Mouse (Mus musculus) hindbrain, embryonic 15.5 days (tissue): ENCODE measurements around the gene Hpf1. TPM values are rescaled to one million over a fixed set of nuclear protein-coding genes. Genes with fewer than 3 reads are reported as not detected.

Experiments used
- ATAC-seq: fragments of 200-750 bp; cut with Nextera tagmentation; 2 replicates; pipeline ENCODE4 v1.8.0; 2017; ENCODE audit warnings: low read depth, moderate number of reproducible peaks, moderate TSS enrichment; ENCODE audit not compliant: low FRiP score
- H3K27ac ChIP-seq: fragments of 300-500 bp; sonication (generic); replicated peaks from 2 replicates; pipeline ENCODE4 v1.5.1; 2015; ENCODE audit warnings: mild to moderate bottlenecking, inconsistent platforms
- H3K27me3 ChIP-seq: fragments of 300-500 bp; sonication (generic); 2 replicates; pipeline ENCODE4 v1.6.1; 2015; ENCODE audit warnings: control low read depth, inconsistent platforms
- H3K36me3 ChIP-seq: fragments of 300-500 bp; sonication (generic); 2 replicates; pipeline ENCODE4 v1.6.1; 2015; ENCODE audit warnings: control low read depth, inconsistent platforms
- H3K4me1 ChIP-seq: fragments of 300-500 bp; sonication (generic); replicated peaks from 2 replicates; pipeline ENCODE4 v1.6.1; 2015; ENCODE audit warnings: control low read depth, inconsistent platforms
- H3K4me2 ChIP-seq: fragments of 300-500 bp; sonication (generic); 2 replicates; pipeline ENCODE4 v1.6.1; 2015; ENCODE audit warnings: moderate library complexity, mild to moderate bottlenecking, inconsistent platforms
- H3K4me3 ChIP-seq: fragments of 300-500 bp; sonication (generic); 2 replicates; pipeline ENCODE4 v1.5.1; 2015; ENCODE audit warnings: mild to moderate bottlenecking, inconsistent platforms
- H3K9ac ChIP-seq: fragments of 300-500 bp; sonication (generic); 2 replicates; pipeline ENCODE4 v1.6.1; 2015; ENCODE audit warnings: inconsistent platforms
- H3K9me3 ChIP-seq: fragments of 300-500 bp; sonication (generic); 2 replicates; pipeline ENCODE4 v1.6.1; 2016; ENCODE audit warnings: control low read depth, inconsistent platforms
- WGBS: fragments of 180-500 bp; shearing (Covaris S2); methylation state at CpG from one replicate; pipeline ENCODE4 v1.1.7; 2015; 5-methylcytosine and 5-hydroxymethylcytosine counted together
- polyA plus RNA-seq: library from polyadenylated mRNA; unstranded; fragments of >200 nt; fragmentation: Nextera tagmentation; extraction: Ambion mirVana; gene quantifications from 2 replicates; pipeline ENCODE4 v1.2.1, GENCODE M21; 2015

Gene Hpf1
- polyA plus RNA-seq, result 95.2 and 97.0 TPM in 2 replicates

GRCm38 (mm10) chr8:60889843-60890519, at the start of gene Hpf1:
TSS of gene Hpf1 (plus strand) at chr8:60890418.
- 0 out of 2 replicates have a peak, but pooled peaks cover 6% of the 10 kb centered on the region for H3K36me3 ChIP-seq
- no peaks in the 10 kb centered on the region for H3K27me3 ChIP-seq
- peak within 1 kb of the TSS; percentile 64 for H3K27ac ChIP-seq
- peaks cover 22% of the 10 kb centered on the region for H3K4me1 ChIP-seq
- peak; percentile 99 for ATAC-seq
- H3K9ac ChIP-seq, result peak within 1 kb of the TSS; percentile 72
- 5% methylated on average over 43 of the region's 43 CpGs for WGBS
- peak within 1 kb of the TSS; percentile 68 for H3K4me2 ChIP-seq
- peak within 1 kb of the TSS; percentile 59 for H3K4me3 ChIP-seq
- H3K9me3 ChIP-seq, result no peaks in the 10 kb centered on the region

- Histone ChIP-seq H3K27ac (no peak overlapping the region), H3K4me1 (no peaks in the 10 kb centered on the region), H3K27me3 (no peaks in the 10 kb centered on the region), H3K4me3 (no peak overlapping the region), H3K9me3 (no peaks in the 10 kb centered on the region), H3K9ac (no peak overlapping the region), H3K4me2 (no peak overlapping the region), H3K36me3 (no peaks in the 10 kb centered on the region)
- ATAC-seq, result no peak
- WGBS, result 88% methylated on average over 6 of the region's 6 CpGs
Observed at GRCm38 (mm10) chr8:60842388-60842787, 47.8 kb upstream of the Hpf1 start.

- H3K4me1 ChIP-seq, result no peaks in the 10 kb centered on the region
- ATAC-seq, result no peak
Observed at GRCm38 (mm10) chr8:60857559-60857958, 32.7 kb upstream of the Hpf1 start.

GRCm38 (mm10) chr8:60858091-60858490, 32.1 kb upstream of the Hpf1 start:
- no peak overlapping the region for H3K4me3 ChIP-seq
- no peak for ATAC-seq
- no peak overlapping the region for H3K4me2 ChIP-seq
- no peak overlapping the region for H3K27ac ChIP-seq
- H3K9ac ChIP-seq, result no peak overlapping the region
- H3K4me1 ChIP-seq, result no peaks in the 10 kb centered on the region
- H3K9me3 ChIP-seq, result no peaks in the 10 kb centered on the region
- H3K36me3 ChIP-seq, result no peaks in the 10 kb centered on the region
- H3K27me3 ChIP-seq, result no peaks in the 10 kb centered on the region

More at GRCm38 (mm10) chr8:60857559-60857958, 32.7 kb upstream of the Hpf1 start:
- no peak overlapping the region for H3K27ac ChIP-seq
- no peaks in the 10 kb centered on the region for H3K9me3 ChIP-seq
- H3K4me3 ChIP-seq, result no peak overlapping the region
- no peak overlapping the region for H3K9ac ChIP-seq
- no peaks in the 10 kb centered on the region for H3K36me3 ChIP-seq
- no peaks in the 10 kb centered on the region for H3K27me3 ChIP-seq
- no peak overlapping the region for H3K4me2 ChIP-seq

- Histone ChIP-seq H3K4me1 (no peaks in the 10 kb centered on the region), H3K9me3 (no peaks in the 10 kb centered on the region), H3K27me3 (no peaks in the 10 kb centered on the region), H3K4me2 (no peak overlapping the region), H3K36me3 (no peaks in the 10 kb centered on the region), H3K9ac (no peak overlapping the region), H3K4me3 (no peak overlapping the region), H3K27ac (no peak overlapping the region)
- ATAC-seq, result no peak
- WGBS, result 73% methylated on average over 4 of the region's 4 CpGs
Observed at GRCm38 (mm10) chr8:60858911-60859476, 31.2 kb upstream of the Hpf1 start.

- no peak for ATAC-seq
- H3K9me3 ChIP-seq, result no peaks in the 10 kb centered on the region
- 76% methylated on average over 9 of the region's 9 CpGs for WGBS
- H3K27ac ChIP-seq, result no peak overlapping the region
- H3K4me1 ChIP-seq, result no peaks in the 10 kb centered on the region
- H3K9ac ChIP-seq, result no peak overlapping the region
- H3K36me3 ChIP-seq, result no peaks in the 10 kb centered on the region
- H3K4me3 ChIP-seq, result no peak overlapping the region
- H3K27me3 ChIP-seq, result no peaks in the 10 kb centered on the region
- no peak overlapping the region for H3K4me2 ChIP-seq
Observed at GRCm38 (mm10) chr8:60859605-60860004, 30.6 kb upstream of the Hpf1 start.

GRCm38 (mm10) chr8:60860749-60861148, 29.5 kb upstream of the Hpf1 start:
- WGBS, result 78% methylated on average over 3 of the region's 3 CpGs
- no peak overlapping the region for H3K4me3 ChIP-seq
- no peaks in the 10 kb centered on the region for H3K4me1 ChIP-seq
- no peaks in the 10 kb centered on the region for H3K27me3 ChIP-seq
- no peak overlapping the region for H3K27ac ChIP-seq
- no peaks in the 10 kb centered on the region for H3K36me3 ChIP-seq
- ATAC-seq, result no peak
- H3K9me3 ChIP-seq, result no peaks in the 10 kb centered on the region
- H3K4me2 ChIP-seq, result no peak overlapping the region
- H3K9ac ChIP-seq, result no peak overlapping the region

GRCm38 (mm10) chr8:60861783-60862182, 28.4 kb upstream of the Hpf1 start:
- no peak overlapping the region for H3K9ac ChIP-seq
- no peaks in the 10 kb centered on the region for H3K36me3 ChIP-seq
- no peaks in the 10 kb centered on the region for H3K4me1 ChIP-seq
- H3K27me3 ChIP-seq, result no peaks in the 10 kb centered on the region
- whole genome bisulfite sequencing, result 90% methylated on average over 6 of the region's 6 CpGs
- ATAC-seq, result no peak
- no peak overlapping the region for H3K4me2 ChIP-seq
- no peak overlapping the region for H3K4me3 ChIP-seq
- H3K27ac ChIP-seq, result no peak overlapping the region
- H3K9me3 ChIP-seq, result no peaks in the 10 kb centered on the region

GRCm38 (mm10) chr8:60864875-60865274, 25.3 kb upstream of the Hpf1 start:
- WGBS, result 65% methylated on average over 6 of the region's 6 CpGs

GRCm38 (mm10) chr8:60865504-60866114, 24.6 kb upstream of the Hpf1 start:
- no peaks in the 10 kb centered on the region for H3K4me1 ChIP-seq
- no peak overlapping the region for H3K9ac ChIP-seq
- no peaks in the 10 kb centered on the region for H3K36me3 ChIP-seq
- WGBS, result 33% methylated on average over 3 of the region's 3 CpGs
- H3K27me3 ChIP-seq, result no peaks in the 10 kb centered on the region
- no peaks in the 10 kb centered on the region for H3K9me3 ChIP-seq
- H3K4me3 ChIP-seq, result no peak overlapping the region
- H3K27ac ChIP-seq, result no peak overlapping the region
- ATAC-seq, result no peak
- no peak overlapping the region for H3K4me2 ChIP-seq

More at GRCm38 (mm10) chr8:60864875-60865274, 25.3 kb upstream of the Hpf1 start:
- H3K9me3 ChIP-seq, result no peaks in the 10 kb centered on the region
- H3K9ac ChIP-seq, result no peak overlapping the region
- H3K27ac ChIP-seq, result no peak overlapping the region
- ATAC-seq, result no peak
- no peaks in the 10 kb centered on the region for H3K4me1 ChIP-seq
- H3K4me2 ChIP-seq, result no peak overlapping the region
- no peaks in the 10 kb centered on the region for H3K36me3 ChIP-seq
- no peaks in the 10 kb centered on the region for H3K27me3 ChIP-seq
- no peak overlapping the region for H3K4me3 ChIP-seq

GRCm38 (mm10) chr8:60867468-60868115, 22.6 kb upstream of the Hpf1 start:
- Histone ChIP-seq H3K36me3 (no peaks in the 10 kb centered on the region), H3K4me1 (no peaks in the 10 kb centered on the region), H3K27me3 (no peaks in the 10 kb centered on the region), H3K9ac (no peak overlapping the region), H3K27ac (no peak overlapping the region), H3K9me3 (no peaks in the 10 kb centered on the region), H3K4me3 (no peak overlapping the region), H3K4me2 (no peak overlapping the region)
- WGBS, result 70% methylated on average over 4 of the region's 4 CpGs
- no peak for ATAC-seq
